ENCODE assay signal across 10 mouse cellular contexts in genomic region chr15:12246360-12247158, GRCm38 (mm10). TPM values are rescaled to one million over a fixed set of nuclear protein-coding genes. Genes with fewer than 3 reads are reported as not detected.
DNase-seq lines count a peak whose midpoint lies in the region; ATAC-seq lines count a peak whose summit lies in the region.
"Had no signal": no experiment of that assay in that cellular context is flagged by ENCODE, and none has a peak within 500 bp of the region (broad histone marks: within the 10 kb centered on the region; RNA-seq: fewer than 3 reads in every experiment).

No protein-coding gene starts in this region.

- peak overlapping the region; percentile 58; the same call in 1 of the 2 replicates for H3K27ac ChIP-seq in forebrain, embryonic 10.5 days
- H3K27ac ChIP-seq in forebrain, embryonic 15.5 days (replicated peaks): no peak overlapping the region
- no peak overlapping the region for H3K27ac ChIP-seq in neural tube, embryonic 13.5 days (replicated peaks)
- H3K27ac ChIP-seq in neural tube, embryonic 15.5 days (replicated peaks): no peak overlapping the region
- peak overlapping the region; percentile 85 for H3K27ac ChIP-seq in liver, embryonic 12.5 days
- H3K27ac ChIP-seq in stomach, embryonic 15.5 days: no peak overlapping the region

- WGBS in forebrain, embryonic 10.5 days: 61% methylated on average over 11 of the region's 11 CpGs
- WGBS in forebrain, embryonic 15.5 days: 56% methylated on average over 11 of the region's 11 CpGs
- 78% methylated on average over 11 of the region's 11 CpGs for WGBS in neural tube, embryonic 13.5 days
- 76% methylated on average over 11 of the region's 11 CpGs for WGBS in neural tube, embryonic 15.5 days
- 50% methylated on average over 11 of the region's 11 CpGs for WGBS in liver, embryonic 12.5 days (ENCODE audit: insufficient replicate concordance)
- WGBS in stomach, embryonic 15.5 days: 79% methylated on average over 11 of the region's 11 CpGs

- no peak overlapping the region for H3K4me3 ChIP-seq in forebrain, embryonic 10.5 days
- no peak overlapping the region for H3K4me3 ChIP-seq in forebrain, embryonic 15.5 days
- H3K4me3 ChIP-seq in neural tube, embryonic 13.5 days: no peak overlapping the region
- no peak overlapping the region for H3K4me3 ChIP-seq in neural tube, embryonic 15.5 days (replicated peaks)
- H3K4me3 ChIP-seq in liver, embryonic 12.5 days: no peak overlapping the region
- H3K4me3 ChIP-seq in stomach, embryonic 15.5 days (replicated peaks): no peak overlapping the region

- no peak overlapping the region for H3K4me2 ChIP-seq in forebrain, embryonic 15.5 days (replicated peaks)
- H3K4me2 ChIP-seq in neural tube, embryonic 13.5 days: no peak overlapping the region
- H3K4me2 ChIP-seq in neural tube, embryonic 15.5 days: no peak overlapping the region
- peak overlapping the region; percentile 54 for H3K4me2 ChIP-seq in liver, embryonic 12.5 days
- H3K4me2 ChIP-seq in stomach, embryonic 15.5 days: no peak overlapping the region

- no peak; the same call in 1 of the 2 replicates for ATAC-seq in forebrain, embryonic 15.5 days (replicated peaks)
- ATAC-seq in neural tube, embryonic 13.5 days (ENCODE audit: low read depth): peak; percentile 15; the same call in 1 of the 2 replicates
- ATAC-seq in neural tube, embryonic 15.5 days (ENCODE audit: low FRiP score): no peak
- ATAC-seq in liver, embryonic 12.5 days: peak; percentile 80
- ATAC-seq in stomach, embryonic 15.5 days (ENCODE audit: insufficient read depth, low FRiP score, low read depth): peak; percentile 47; the same call in 1 of the 2 replicates

- H3K9me3 ChIP-seq in forebrain, embryonic 10.5 days: no peaks in the 10 kb centered on the region
- H3K9me3 ChIP-seq in forebrain, embryonic 15.5 days: no peaks in the 10 kb centered on the region
- no peaks in the 10 kb centered on the region for H3K9me3 ChIP-seq in neural tube, embryonic 13.5 days
- no peaks in the 10 kb centered on the region for H3K9me3 ChIP-seq in neural tube, embryonic 15.5 days (replicated peaks)
- H3K9me3 ChIP-seq in liver, embryonic 12.5 days (replicated peaks): no peaks in the 10 kb centered on the region
- no peaks in the 10 kb centered on the region for H3K9me3 ChIP-seq in stomach, embryonic 15.5 days

- peak; percentile 42 for DNase-seq in forebrain, embryonic 10.5 days (ENCODE audit: extremely low spot score, low spot score)
- no peak for DNase-seq in adrenal gland, adult 2 months
- no peak for DNase-seq in ovary, adult 18-20 months (ENCODE audit: low spot score)
- DNase-seq: gastrocnemius, postnatal 10 days; layer of hippocampus, adult 9-11 months had no signal

- H3K36me3 ChIP-seq in forebrain, embryonic 10.5 days (replicated peaks): peaks cover 19% of the 10 kb centered on the region
- peaks cover 10% of the 10 kb centered on the region for H3K36me3 ChIP-seq in forebrain, embryonic 15.5 days
- H3K36me3 ChIP-seq in neural tube, embryonic 13.5 days: peaks cover 36% of the 10 kb centered on the region
- peaks cover 20% of the 10 kb centered on the region for H3K36me3 ChIP-seq in neural tube, embryonic 15.5 days
- H3K36me3 ChIP-seq in liver, embryonic 12.5 days: peaks cover 51% of the 10 kb centered on the region
- peaks cover 14% of the 10 kb centered on the region for H3K36me3 ChIP-seq in stomach, embryonic 15.5 days

- H3K4me1 ChIP-seq in forebrain, embryonic 10.5 days: peaks cover 26% of the 10 kb centered on the region
- H3K4me1 ChIP-seq in forebrain, embryonic 15.5 days: no peaks in the 10 kb centered on the region
- H3K4me1 ChIP-seq in neural tube, embryonic 13.5 days (replicated peaks): no peaks in the 10 kb centered on the region
- H3K4me1 ChIP-seq in neural tube, embryonic 15.5 days: no peaks in the 10 kb centered on the region
- peaks cover 30% of the 10 kb centered on the region for H3K4me1 ChIP-seq in liver, embryonic 12.5 days
- H3K4me1 ChIP-seq in stomach, embryonic 15.5 days: no peaks in the 10 kb centered on the region

- no peak overlapping the region for H3K9ac ChIP-seq in forebrain, embryonic 15.5 days (replicated peaks)
- no peak overlapping the region for H3K9ac ChIP-seq in neural tube, embryonic 13.5 days
- H3K9ac ChIP-seq in neural tube, embryonic 15.5 days (replicated peaks): no peak overlapping the region
- H3K9ac ChIP-seq in liver, embryonic 12.5 days: no peak overlapping the region
- no peak overlapping the region for H3K9ac ChIP-seq in stomach, embryonic 15.5 days

- no peaks in the 10 kb centered on the region for H3K27me3 ChIP-seq in forebrain, embryonic 10.5 days (ENCODE audit: poor library complexity, severe bottlenecking)
- H3K27me3 ChIP-seq in forebrain, embryonic 15.5 days: no peaks in the 10 kb centered on the region
- H3K27me3 ChIP-seq in neural tube, embryonic 13.5 days: no peaks in the 10 kb centered on the region
- H3K27me3 ChIP-seq in neural tube, embryonic 15.5 days (replicated peaks): no peaks in the 10 kb centered on the region
- no peaks in the 10 kb centered on the region for H3K27me3 ChIP-seq in liver, embryonic 12.5 days (replicated peaks)
- no peaks in the 10 kb centered on the region for H3K27me3 ChIP-seq in stomach, embryonic 15.5 days (replicated peaks)

RNA-seq across cellular contexts. Expression of gene Mtmr12, which starts 41.7 kb away (rescaled TPM):
- 15.4 and 15.9 TPM in 2 replicates for polyA plus RNA-seq in forebrain, embryonic 10.5 days (2016; fragmentation: Nextera tagmentation; extraction: Ambion mirVana)
- 10.7 and 11.2 TPM in 2 replicates for polyA plus RNA-seq in forebrain, embryonic 15.5 days (2015; fragmentation: Nextera tagmentation; extraction: Ambion mirVana)
- 8.0 and 9.1 TPM in 2 replicates for polyA plus RNA-seq in neural tube, embryonic 13.5 days (2015; fragmentation: Nextera tagmentation; extraction: Ambion mirVana)
- 6.5 and 9.6 TPM in 2 replicates for polyA plus RNA-seq in neural tube, embryonic 15.5 days (2015; fragmentation: Nextera tagmentation; extraction: Ambion mirVana)
- polyA plus RNA-seq in liver, embryonic 12.5 days (2016; fragmentation: Nextera tagmentation; extraction: Ambion mirVana): 11.9 and 12.3 TPM in 2 replicates
- 14.9 and 18.8 TPM in 2 replicates for polyA plus RNA-seq in stomach, embryonic 15.5 days (2015; fragmentation: Nextera tagmentation; extraction: Ambion mirVana)
- total RNA-seq in adrenal gland, adult 2 months (2021): 10 to 100 TPM; 21.0 to 24.1 TPM
- polyA plus RNA-seq in adrenal gland, adult 2 months (2012; rRNA removed): 10.3 and 11.9 TPM in 2 replicates

Comparison
In these comparisons a context has a peak if more than half of its experiments do, and no peak if none do; other contexts are left out.
1. H3K27ac ChIP-seq: peak in forebrain, embryonic 10.5 days (single experiment) and liver, embryonic 12.5 days (single experiment); none in forebrain, embryonic 15.5 days (single experiment), neural tube, embryonic 13.5 days (single experiment), neural tube, embryonic 15.5 days (single experiment) and stomach, embryonic 15.5 days (single experiment).
2. ATAC-seq: peak in neural tube, embryonic 13.5 days (single experiment), liver, embryonic 12.5 days (single experiment) and stomach, embryonic 15.5 days (single experiment); none in forebrain, embryonic 15.5 days (single experiment) and neural tube, embryonic 15.5 days (single experiment).